Mouse (Mus musculus) heart, postnatal 0 days (tissue): Measurements from ENCODE around the gene Sept12.

Source experiments
- CTCF ChIP-seq: IDR thresholded peaks from 2 replicates; pipeline ENCODE4 v1.5.1; 2016; ENCODE audit warnings: antibody characterized with exemption, control low read depth, low read depth
- EP300 ChIP-seq: IDR thresholded peaks from 2 replicates; pipeline ENCODE4 v1.6.1; 2016; ENCODE audit warnings: antibody characterized with exemption, low read depth

DNA sequence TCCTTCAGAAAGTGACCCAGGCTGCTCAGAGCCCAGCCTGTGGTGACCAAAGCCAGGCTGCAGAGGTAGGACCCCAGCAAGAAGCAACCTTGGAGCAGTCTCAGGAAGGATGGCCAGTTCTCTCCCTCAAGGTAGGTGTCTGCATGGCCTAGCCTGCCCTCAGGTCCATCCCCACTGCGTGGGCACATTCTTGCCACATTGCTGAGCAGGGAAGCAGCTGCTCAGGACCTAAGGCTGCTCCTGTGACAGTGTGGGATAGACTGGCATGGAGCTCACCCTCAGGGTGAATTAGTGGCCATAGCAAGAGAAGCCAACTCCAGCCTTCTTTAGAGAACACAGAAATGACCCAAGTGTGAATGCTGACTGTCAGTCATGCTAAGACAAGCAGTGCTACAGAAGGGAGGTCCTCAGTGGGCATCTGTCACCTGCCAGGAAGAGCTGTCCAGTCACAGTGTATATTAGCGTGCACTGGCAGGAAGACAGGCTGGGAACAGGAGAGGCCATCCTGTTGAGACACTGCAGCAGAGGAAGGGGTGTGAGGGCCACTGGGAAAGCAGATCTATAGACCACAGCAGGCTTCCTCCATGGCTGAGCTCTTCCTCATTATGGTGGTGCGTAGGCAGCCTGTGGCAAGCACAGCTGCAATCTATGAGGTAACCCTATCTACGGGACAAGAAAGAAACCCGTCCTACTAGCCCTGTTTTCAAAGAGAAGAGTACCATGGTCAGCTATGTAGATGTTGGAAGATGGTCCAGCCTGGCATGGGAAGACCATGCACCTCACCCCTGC, 28.4 kb downstream of the Sept12 start:
- no peak for TF ChIP-seq CTCF
- no peak for TF ChIP-seq EP300
